ENCODE assay signal across 10 mouse cellular contexts in genomic region chr1:171184314-171184713, GRCm38 (mm10). TPM values are rescaled to one million over a fixed set of nuclear protein-coding genes. Genes with fewer than 3 reads are reported as not detected.
DNase-seq lines count a peak whose midpoint lies in the region; ATAC-seq lines count a peak whose summit lies in the region.
"Had no signal": no experiment of that assay in that cellular context is flagged by ENCODE, and none has a peak within 500 bp of the region (broad histone marks: within the 10 kb centered on the region; RNA-seq: fewer than 3 reads in every experiment).

No protein-coding gene starts in this region.

- H3K4me3 ChIP-seq in heart, embryonic 12.5 days = no peak overlapping the region
- H3K4me3 ChIP-seq in lung, embryonic 15.5 days = no peak overlapping the region
- H3K4me3 ChIP-seq: erythroblast, embryonic 14.5 days had no signal

- intact Hi-C loops in gastrocnemius, postnatal 14 days (cut with DNase I; ENCODE audit: low total_unique reads) = no loop called here

- H3K27ac ChIP-seq in heart, embryonic 12.5 days (ENCODE audit: poor library complexity, severe bottlenecking) = peak overlapping the region; percentile 84; the same call in 1 of the 2 replicates
- peak overlapping the region; percentile 26; the same call in 1 of the 2 replicates for H3K27ac ChIP-seq in lung, embryonic 15.5 days

- no peak overlapping the region for H3K9ac ChIP-seq in heart, embryonic 12.5 days
- H3K9ac ChIP-seq in lung, embryonic 15.5 days = no peak overlapping the region

- H3K27me3 ChIP-seq in heart, embryonic 12.5 days (replicated peaks) = no peaks in the 10 kb centered on the region
- H3K27me3 ChIP-seq in lung, embryonic 15.5 days = no peaks in the 10 kb centered on the region

- peaks cover 52% of the 10 kb centered on the region for H3K4me1 ChIP-seq in heart, embryonic 12.5 days (replicated peaks)
- peaks cover 8% of the 10 kb centered on the region for H3K4me1 ChIP-seq in lung, embryonic 15.5 days

- 69% methylated on average over 7 of the region's 7 CpGs for WGBS in heart, embryonic 12.5 days
- 54% methylated on average over 7 of the region's 7 CpGs for WGBS in lung, embryonic 15.5 days

- no peaks in the 10 kb centered on the region for H3K9me3 ChIP-seq in heart, embryonic 12.5 days (replicated peaks)
- H3K9me3 ChIP-seq in lung, embryonic 15.5 days = no peaks in the 10 kb centered on the region

- H3K36me3 ChIP-seq in heart, embryonic 12.5 days = no peaks in the 10 kb centered on the region
- H3K36me3 ChIP-seq in lung, embryonic 15.5 days = no peaks in the 10 kb centered on the region

- DNase-seq in adrenal gland, adult (ENCODE audit: inconsistent age in 2 of 2, low spot score in 1 of 2) = peak; percentile 45 to 79
- DNase-seq in adrenal gland, adult 18-20 months (ENCODE audit: low spot score in 2 of 2) = no peak
- DNase-seq in B cell, adult 2 months = peak; percentile 65 to 72
- peak; percentile 56 for DNase-seq in thymus, postnatal 4 days
- no peak for DNase-seq in testis, postnatal 14 days (ENCODE audit: low spot score)
- DNase-seq in gastrocnemius, postnatal 14 days = no peak

- ATAC-seq in heart, embryonic 12.5 days (ENCODE audit: insufficient number of reproducible peaks, low FRiP score) = no peak
- ATAC-seq in lung, embryonic 15.5 days (ENCODE audit: borderline replicate concordance, extremely low read depth, low FRiP score, low TSS enrichment) = no peak

- no peak overlapping the region for H3K4me2 ChIP-seq in heart, embryonic 12.5 days
- H3K4me2 ChIP-seq in lung, embryonic 15.5 days = no peak overlapping the region

RNA-seq across cellular contexts. Expression of gene Pcp4l1, which starts 11.8 kb away (rescaled TPM):
- 10 to 100 TPM; 51.7 to 52.5 TPM for total RNA-seq in adrenal gland, adult 18-20 months (2021)
- 32.7 and 33.4 TPM in 2 replicates for polyA plus RNA-seq in heart, embryonic 12.5 days (2016; fragmentation: Nextera tagmentation; extraction: Ambion mirVana)
- 5.0 and 5.9 TPM in 2 replicates for polyA plus RNA-seq in lung, embryonic 15.5 days (2015; fragmentation: Nextera tagmentation; extraction: Ambion mirVana)
- 10 to 100 TPM; 12.3 to 17.1 TPM for total RNA-seq in gastrocnemius, postnatal 14 days (2021)
- polyA plus RNA-seq: erythroblast, embryonic 14.5 days had no signal

RNA-seq across cellular contexts. Expression of gene Nr1i3, which starts 29.5 kb away (rescaled TPM):
- not detected for total RNA-seq in adrenal gland, adult 18-20 months (2021)
- polyA plus RNA-seq in heart, embryonic 12.5 days (2016; fragmentation: Nextera tagmentation; extraction: Ambion mirVana) = 0.19 and 0.22 TPM in 2 replicates
- polyA plus RNA-seq in lung, embryonic 15.5 days (2015; fragmentation: Nextera tagmentation; extraction: Ambion mirVana) = 0.20 and 0.33 TPM in 2 replicates
- total RNA-seq in gastrocnemius, postnatal 14 days (2021) = not detected
- polyA plus RNA-seq: erythroblast, embryonic 14.5 days had no signal

RNA-seq across cellular contexts. Expression of gene Mpz, which starts 33.8 kb away (rescaled TPM):
- total RNA-seq in adrenal gland, adult 18-20 months (2021) = 1 to 10 TPM in 1 of 2 experiments, under 1 TPM in 1; 0.73 to 1.2 TPM
- 0.11 and 0.15 TPM in 2 replicates for polyA plus RNA-seq in heart, embryonic 12.5 days (2016; fragmentation: Nextera tagmentation; extraction: Ambion mirVana)
- polyA plus RNA-seq in lung, embryonic 15.5 days (2015; fragmentation: Nextera tagmentation; extraction: Ambion mirVana) = 0.69 and 1.0 TPM in 2 replicates
- 100 to 1,000 TPM; 117 to 734 TPM for total RNA-seq in gastrocnemius, postnatal 14 days (2021)
- polyA plus RNA-seq: erythroblast, embryonic 14.5 days; neural tube, embryonic 14.5 days had no signal

RNA-seq across cellular contexts. Expression of gene Sdhc, which starts 33.9 kb away (rescaled TPM):
- total RNA-seq in adrenal gland, adult 18-20 months (2021) = 100 to 1,000 TPM; 450 to 629 TPM
- 420 and 425 TPM in 2 replicates for polyA plus RNA-seq in heart, embryonic 12.5 days (2016; fragmentation: Nextera tagmentation; extraction: Ambion mirVana)
- polyA plus RNA-seq in lung, embryonic 15.5 days (2015; fragmentation: Nextera tagmentation; extraction: Ambion mirVana) = 256 and 267 TPM in 2 replicates
- total RNA-seq in gastrocnemius, postnatal 14 days (2021) = 100 to 1,000 TPM; 692 to 793 TPM

RNA-seq across cellular contexts. Expression of gene Tomm40l, which starts 38.0 kb away (rescaled TPM):
- total RNA-seq in adrenal gland, adult 18-20 months (2021) = 10 to 100 TPM; 47.7 to 67.0 TPM
- 41.8 and 43.3 TPM in 2 replicates for polyA plus RNA-seq in heart, embryonic 12.5 days (2016; fragmentation: Nextera tagmentation; extraction: Ambion mirVana)
- polyA plus RNA-seq in lung, embryonic 15.5 days (2015; fragmentation: Nextera tagmentation; extraction: Ambion mirVana) = 34.9 and 35.4 TPM in 2 replicates
- total RNA-seq in gastrocnemius, postnatal 14 days (2021) = 10 to 100 TPM; 44.3 to 46.7 TPM

Comparison
In these comparisons a context has a peak if more than half of its experiments do, and no peak if none do; other contexts are left out.
1. DNase-seq: peak in adrenal gland, adult (2 of 2), B cell, adult 2 months (2 of 2) and thymus, postnatal 4 days (single experiment); none in adrenal gland, adult 18-20 months (0 of 2), testis, postnatal 14 days (single experiment) and gastrocnemius, postnatal 14 days (single experiment).
2. RNA of gene Mpz, which starts 33.8 kb away (total RNA-seq): 117 to 734 TPM in gastrocnemius, postnatal 14 days; 0.73 to 1.2 TPM in adrenal gland, adult 18-20 months; every median in the first group is over 10 times any median in the second.